Mouse (Mus musculus): ENCODE measurements around the gene Nfib. TPM values are rescaled to one million over a fixed set of nuclear protein-coding genes. Genes with fewer than 3 reads are reported as not detected.

Gene Nfib
- polyA plus RNA-seq, 1 experiment from 2014 or later = 58.4 TPM

- H3K4me1 ChIP-seq = no peaks in the 10 kb centered on the region
- 90% methylated on average over 2 of the region's 2 CpGs for WGBS
- H3K27me3 ChIP-seq = 0 out of 2 replicates have a peak, but pooled peaks cover 3% of the 10 kb centered on the region
- no peaks in the 10 kb centered on the region for H3K9me3 ChIP-seq (replicated peaks)
- H3K4me2 ChIP-seq (replicated peaks) = no peak overlapping the region
- no peaks in the 10 kb centered on the region for H3K36me3 ChIP-seq
- no peak overlapping the region for H3K9ac ChIP-seq
- H3K4me3 ChIP-seq = no peak overlapping the region
- H3K27ac ChIP-seq = no peak overlapping the region
- no peak for ATAC-seq (ENCODE audit: low FRiP score)
These were observed 146.7 kb downstream of the Nfib start for GRCm38 (mm10) chr4:82558816-82559215.

- Histone ChIP-seq H3K27ac (no peak overlapping the region), H3K4me2 (replicated peaks) (no peak overlapping the region), H3K27me3 (no peaks in the 10 kb centered on the region), H3K36me3 (no peaks in the 10 kb centered on the region), H3K4me1 (no peaks in the 10 kb centered on the region), H3K9ac (no peak overlapping the region), H3K9me3 (replicated peaks) (no peaks in the 10 kb centered on the region), H3K4me3 (no peak overlapping the region)
- 80% methylated on average over 16 of the region's 16 CpGs for WGBS
- ATAC-seq (ENCODE audit: low FRiP score) = no peak
These were observed 149.8 kb downstream of the Nfib start for GRCm38 (mm10) chr4:82555673-82556171.

GRCm38 (mm10) chr4:82553658-82554057, 151.9 kb downstream of the Nfib start:
- Histone ChIP-seq H3K27ac (no peak overlapping the region), H3K4me2 (replicated peaks) (no peak overlapping the region), H3K4me1 (no peaks in the 10 kb centered on the region), H3K27me3 (no peaks in the 10 kb centered on the region), H3K9ac (no peak overlapping the region), H3K36me3 (no peaks in the 10 kb centered on the region), H3K9me3 (replicated peaks) (no peaks in the 10 kb centered on the region), H3K4me3 (no peak overlapping the region)
- ATAC-seq (ENCODE audit: low FRiP score) = no peak
- 79% methylated on average over 3 of the region's 3 CpGs for WGBS

GRCm38 (mm10) chr4:82552238-82552637, 153.3 kb downstream of the Nfib start:
- Histone ChIP-seq H3K4me2 (replicated peaks) (no peak overlapping the region), H3K4me1 (no peaks in the 10 kb centered on the region), H3K36me3 (no peaks in the 10 kb centered on the region), H3K9ac (no peak overlapping the region), H3K27me3 (no peaks in the 10 kb centered on the region), H3K27ac (no peak overlapping the region), H3K4me3 (no peak overlapping the region), H3K9me3 (replicated peaks) (no peaks in the 10 kb centered on the region)
- no peak for ATAC-seq (ENCODE audit: low FRiP score)
- 71% methylated on average over 7 of the region's 7 CpGs for WGBS

- Histone ChIP-seq H3K9ac (no peak overlapping the region), H3K4me3 (no peak overlapping the region), H3K4me1 (no peaks in the 10 kb centered on the region), H3K4me2 (replicated peaks) (no peak overlapping the region), H3K9me3 (replicated peaks) (no peaks in the 10 kb centered on the region), H3K27ac (no peak overlapping the region), H3K36me3 (no peaks in the 10 kb centered on the region), H3K27me3 (no peaks in the 10 kb centered on the region)
- 83% methylated on average over 10 of the region's 10 CpGs for WGBS
- no peak for ATAC-seq (ENCODE audit: low FRiP score)
These were observed 155.7 kb downstream of the Nfib start for GRCm38 (mm10) chr4:82549762-82550380.

GRCm38 (mm10) chr4:82548247-82548646, 157.3 kb downstream of the Nfib start:
- no peak for ATAC-seq (ENCODE audit: low FRiP score)
- Histone ChIP-seq H3K36me3 (no peaks in the 10 kb centered on the region), H3K4me1 (no peaks in the 10 kb centered on the region), H3K4me3 (no peak overlapping the region), H3K27ac (no peak overlapping the region), H3K4me2 (replicated peaks) (no peak overlapping the region), H3K27me3 (no peaks in the 10 kb centered on the region; the same call in 1 of the 2 replicates), H3K9ac (no peak overlapping the region), H3K9me3 (replicated peaks) (no peaks in the 10 kb centered on the region)
- WGBS = 86% methylated on average over 1 of the region's 1 CpGs

- H3K4me2 ChIP-seq (replicated peaks) = no peak overlapping the region
- no peak overlapping the region for H3K4me3 ChIP-seq
- no peak overlapping the region for H3K9ac ChIP-seq
- no peak for ATAC-seq (ENCODE audit: low FRiP score)
- 69% methylated on average over 3 of the region's 3 CpGs for WGBS
- no peak overlapping the region for H3K27ac ChIP-seq
- no peaks in the 10 kb centered on the region for H3K36me3 ChIP-seq
- no peaks in the 10 kb centered on the region for H3K9me3 ChIP-seq (replicated peaks)
- peaks cover 10% of the 10 kb centered on the region for H3K4me1 ChIP-seq
- H3K27me3 ChIP-seq = peaks cover 18% of the 10 kb centered on the region
These were observed 161.6 kb downstream of the Nfib start for GRCm38 (mm10) chr4:82543936-82544335.

GRCm38 (mm10) chr4:82543398-82543740, 162.2 kb downstream of the Nfib start:
- peaks cover 14% of the 10 kb centered on the region for H3K4me1 ChIP-seq
- H3K9ac ChIP-seq = no peak overlapping the region
- H3K27ac ChIP-seq = no peak overlapping the region
- H3K4me2 ChIP-seq (replicated peaks) = no peak overlapping the region
- WGBS = 36% methylated on average over 4 of the region's 4 CpGs
- no peaks in the 10 kb centered on the region for H3K36me3 ChIP-seq
- peaks cover 22% of the 10 kb centered on the region for H3K27me3 ChIP-seq
- H3K9me3 ChIP-seq (replicated peaks) = no peaks in the 10 kb centered on the region
- no peak for ATAC-seq (ENCODE audit: low FRiP score)
- H3K4me3 ChIP-seq = no peak overlapping the region

- Histone ChIP-seq H3K36me3 (no peaks in the 10 kb centered on the region), H3K27me3 (peaks cover 22% of the 10 kb centered on the region), H3K9ac (no peak overlapping the region), H3K4me2 (replicated peaks) (no peak overlapping the region), H3K27ac (no peak overlapping the region), H3K4me3 (no peak overlapping the region), H3K9me3 (replicated peaks) (no peaks in the 10 kb centered on the region), H3K4me1 (peaks cover 14% of the 10 kb centered on the region)
- WGBS = 60% methylated on average over 10 of the region's 10 CpGs
- no peak for ATAC-seq (ENCODE audit: low FRiP score)
These were observed 162.7 kb downstream of the Nfib start for GRCm38 (mm10) chr4:82542656-82543397.

GRCm38 (mm10) chr4:82541894-82542510, 163.5 kb downstream of the Nfib start:
- peaks cover 22% of the 10 kb centered on the region for H3K4me1 ChIP-seq
- no peak overlapping the region for H3K4me2 ChIP-seq (replicated peaks)
- H3K4me3 ChIP-seq = no peak overlapping the region
- H3K27me3 ChIP-seq = peaks cover 22% of the 10 kb centered on the region
- no peaks in the 10 kb centered on the region for H3K36me3 ChIP-seq
- ATAC-seq (ENCODE audit: low FRiP score) = peak; percentile 68; the same call in 1 of the 2 replicates
- no peak overlapping the region for H3K9ac ChIP-seq
- H3K27ac ChIP-seq = no peak overlapping the region
- WGBS = 30% methylated on average over 7 of the region's 7 CpGs
- no peaks in the 10 kb centered on the region for H3K9me3 ChIP-seq (replicated peaks)

GRCm38 (mm10) chr4:82540466-82540990, 165.0 kb downstream of the Nfib start:
- no peak overlapping the region for H3K4me2 ChIP-seq (replicated peaks)
- H3K4me1 ChIP-seq = peaks cover 35% of the 10 kb centered on the region
- H3K4me3 ChIP-seq = no peak overlapping the region
- H3K9me3 ChIP-seq (replicated peaks) = no peaks in the 10 kb centered on the region
- H3K27me3 ChIP-seq = peaks cover 36% of the 10 kb centered on the region
- no peak for ATAC-seq (ENCODE audit: low FRiP score)
- H3K27ac ChIP-seq = no peak overlapping the region
- H3K9ac ChIP-seq = no peak overlapping the region
- 59% methylated on average over 5 of the region's 5 CpGs for WGBS
- no peaks in the 10 kb centered on the region for H3K36me3 ChIP-seq

GRCm38 (mm10) chr4:82540048-82540410, 165.5 kb downstream of the Nfib start:
- Histone ChIP-seq H3K9ac (no peak overlapping the region), H3K27ac (no peak overlapping the region), H3K9me3 (replicated peaks) (no peaks in the 10 kb centered on the region), H3K27me3 (peaks cover 41% of the 10 kb centered on the region), H3K4me1 (peaks cover 35% of the 10 kb centered on the region), H3K4me2 (replicated peaks) (no peak overlapping the region), H3K36me3 (no peaks in the 10 kb centered on the region), H3K4me3 (no peak overlapping the region)
- no peak for ATAC-seq (ENCODE audit: low FRiP score)
- 31% methylated on average over 2 of the region's 2 CpGs for WGBS
